Mouse (Mus musculus): ENCODE results near the gene Itpkb.

Gene Itpkb

GRCm38 (mm10) chr1:180409771-180410170 is 79.5 kb downstream of the Itpkb start:
- in situ Hi-C loops (cut with MboI; ENCODE audit: low sequenced_read_pairs), result loop anchor here (5.0 kb wide), 1 partner anchor 147 kb away; the partner anchor contains the start of gene Psen2

- in situ Hi-C loops (cut with MboI; ENCODE audit: low sequenced_read_pairs), result no loop called here
Observed at GRCm38 (mm10) chr1:180410306-180410705, 80.0 kb downstream of the Itpkb start.

GRCm38 (mm10) chr1:180415064-180415463 is 84.8 kb downstream of the Itpkb start:
- in situ Hi-C loops (cut with MboI; ENCODE audit: low sequenced_read_pairs), result no loop called here

- in situ Hi-C loops (cut with MboI; ENCODE audit: low sequenced_read_pairs), result no loop called here
Observed at GRCm38 (mm10) chr1:180415836-180416235, 85.6 kb downstream of the Itpkb start.

DNA sequence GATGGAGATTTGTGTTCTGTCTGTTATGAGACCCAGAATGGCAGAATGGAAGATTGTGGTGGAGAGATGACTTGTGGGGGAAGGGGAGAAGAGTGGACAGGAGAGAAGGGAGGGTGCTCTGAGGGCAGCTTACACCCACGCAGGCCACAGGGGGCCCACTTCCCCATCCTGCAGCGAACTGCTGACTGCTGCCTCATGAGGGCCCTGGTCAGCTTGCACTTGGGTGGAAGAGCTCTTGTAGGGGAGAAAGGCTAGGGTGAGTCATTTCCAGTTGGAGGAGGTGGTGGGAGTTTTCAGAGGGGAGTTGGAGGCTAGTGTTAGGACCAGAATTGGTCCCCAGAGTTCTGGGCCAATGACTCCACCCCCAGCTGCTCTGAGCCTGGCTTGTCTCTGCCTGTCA is 86.8 kb downstream of the Itpkb start:
- in situ Hi-C loops (cut with MboI; ENCODE audit: low sequenced_read_pairs), result no loop called here

- in situ Hi-C loops (cut with MboI; ENCODE audit: low sequenced_read_pairs), result no loop called here
Observed at GRCm38 (mm10) chr1:180419059-180419458, 88.8 kb downstream of the Itpkb start.

DNA sequence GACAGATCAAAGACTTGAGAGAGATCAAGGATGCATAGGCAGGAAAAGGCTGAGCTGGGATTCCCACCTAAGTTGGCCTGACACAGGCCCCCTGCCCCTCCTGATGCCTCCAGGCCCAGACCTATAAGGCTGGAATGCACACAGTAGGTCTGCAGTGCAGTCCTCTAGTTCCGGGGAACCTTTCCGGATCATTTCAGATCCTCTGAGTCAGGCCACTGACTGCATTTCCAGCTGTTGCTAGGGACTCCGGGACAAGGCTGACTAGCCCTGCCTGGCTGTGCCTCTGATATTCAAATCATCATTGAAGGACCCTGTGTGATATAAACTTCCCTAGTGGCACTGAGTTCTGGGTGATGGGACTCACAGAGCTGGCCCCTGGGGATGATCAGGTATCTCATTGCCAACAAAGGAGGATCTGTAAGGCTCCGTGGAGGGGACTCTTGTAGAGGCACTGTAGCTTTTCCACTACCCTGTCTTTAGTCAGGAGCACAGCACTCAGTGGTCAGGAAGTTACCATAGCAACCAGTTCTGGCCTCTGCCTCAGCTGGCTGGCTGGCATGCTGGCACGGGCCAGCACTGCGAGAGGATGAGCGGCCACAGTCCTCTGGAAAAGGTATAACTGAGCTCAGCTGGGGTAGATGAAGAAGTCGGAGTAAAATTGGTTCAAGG is 90.3 kb downstream of the Itpkb start:
- in situ Hi-C loops (cut with MboI; ENCODE audit: low sequenced_read_pairs), result no loop called here

DNA sequence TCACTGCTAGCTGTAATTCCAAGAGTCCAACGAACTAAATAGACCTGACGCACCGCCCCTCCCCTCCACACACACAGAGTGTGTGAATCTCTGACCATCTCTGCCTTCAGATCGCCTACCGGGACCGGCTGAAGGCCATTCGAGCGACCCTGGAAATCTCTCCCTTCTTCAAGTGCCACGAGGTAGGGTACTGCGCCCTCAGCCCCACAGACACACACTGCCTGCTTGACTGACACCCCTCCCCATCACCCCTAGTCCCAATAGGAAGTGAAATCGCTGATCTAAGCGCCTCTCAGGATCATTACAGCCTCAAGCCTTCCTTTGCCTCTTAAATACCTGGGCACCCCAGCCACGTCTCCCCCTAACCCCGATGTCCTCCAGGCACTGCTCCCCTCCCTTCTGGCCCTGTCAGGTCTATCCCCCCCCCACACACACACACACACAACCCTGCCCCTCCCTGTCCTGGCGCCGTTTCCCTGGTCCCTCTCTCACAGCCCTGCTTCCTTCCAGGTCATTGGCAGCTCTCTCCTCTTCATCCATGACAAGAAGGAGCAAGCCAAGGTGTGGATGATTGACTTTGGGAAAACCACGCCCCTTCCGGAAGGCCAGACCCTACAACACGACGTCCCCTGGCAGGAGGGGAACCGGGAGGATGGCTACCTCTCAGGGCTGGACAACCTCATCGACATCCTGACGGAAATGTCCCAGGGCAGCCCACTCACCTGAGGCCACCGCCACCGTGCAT is 91.1 kb downstream of the Itpkb start:
- in situ Hi-C loops (cut with MboI; ENCODE audit: low sequenced_read_pairs), result no loop called here

DNA sequence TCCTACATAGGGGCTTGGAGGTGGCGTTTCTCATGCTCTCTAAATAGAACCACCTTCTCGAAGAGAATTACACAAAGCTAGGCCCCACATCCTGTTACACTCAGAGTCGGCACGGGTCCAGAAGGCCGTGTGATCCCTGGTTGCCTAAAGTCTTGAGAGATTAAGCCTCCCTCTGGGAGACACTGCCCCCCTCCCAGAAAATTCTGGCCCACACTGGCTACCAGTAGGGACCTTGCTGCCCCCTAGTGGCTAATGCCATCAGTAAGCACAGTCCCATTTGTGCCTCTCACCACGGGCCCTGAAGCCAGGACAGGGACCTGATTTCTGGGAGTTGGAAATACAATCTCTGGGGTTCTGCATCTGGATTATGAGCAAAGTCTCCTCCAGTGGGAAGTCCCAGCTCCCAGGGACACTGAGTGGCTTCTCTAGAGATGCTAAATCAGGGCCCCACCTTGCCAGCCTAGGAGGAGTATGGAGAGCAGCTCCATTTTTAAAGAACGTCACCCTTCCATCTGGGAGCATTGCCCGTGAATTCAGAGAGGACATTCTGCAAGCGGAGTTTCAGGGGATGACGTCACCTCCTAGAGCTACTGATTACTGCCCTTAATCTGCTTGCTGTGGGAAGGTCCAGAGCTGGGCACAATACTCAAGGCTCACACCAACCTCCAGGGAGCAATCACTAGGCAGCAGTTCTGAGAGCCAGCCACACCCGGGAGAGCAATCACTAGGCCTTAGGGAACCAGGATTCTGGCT is 92.0 kb downstream of the Itpkb start:
- in situ Hi-C loops (cut with MboI; ENCODE audit: low sequenced_read_pairs), result no loop called here

DNA sequence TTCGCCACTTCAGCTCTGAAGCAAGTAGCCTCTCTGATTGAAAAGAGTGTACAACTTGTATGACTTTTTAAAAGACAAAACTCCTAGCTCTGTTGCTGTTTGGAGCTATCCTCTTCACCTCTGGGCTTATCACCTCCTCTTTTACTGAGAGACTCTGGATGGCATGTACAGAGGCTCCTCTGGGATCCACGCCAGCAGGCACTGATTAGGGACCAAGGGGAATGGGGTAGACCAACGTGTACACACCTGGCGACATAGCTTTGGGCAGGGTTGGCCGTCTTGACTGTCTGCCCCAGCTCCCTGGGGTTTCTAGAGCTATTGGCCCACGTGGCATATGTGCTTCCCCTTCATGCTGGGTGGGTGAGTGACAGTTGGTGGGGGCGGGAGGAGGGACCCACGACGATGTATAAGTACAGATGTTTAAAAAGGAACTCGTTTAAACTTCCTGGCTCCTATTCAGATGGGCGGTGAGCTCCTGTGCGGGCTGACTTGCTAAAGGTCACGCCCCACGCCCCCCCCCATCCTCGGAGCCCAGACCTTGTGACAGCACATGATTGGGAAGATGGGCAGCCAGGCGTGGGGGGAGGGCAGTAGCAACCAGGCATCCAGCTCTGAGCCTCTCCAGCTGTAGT is 92.8 kb downstream of the Itpkb start:
- in situ Hi-C loops (cut with MboI; ENCODE audit: low sequenced_read_pairs), result no loop called here

DNA sequence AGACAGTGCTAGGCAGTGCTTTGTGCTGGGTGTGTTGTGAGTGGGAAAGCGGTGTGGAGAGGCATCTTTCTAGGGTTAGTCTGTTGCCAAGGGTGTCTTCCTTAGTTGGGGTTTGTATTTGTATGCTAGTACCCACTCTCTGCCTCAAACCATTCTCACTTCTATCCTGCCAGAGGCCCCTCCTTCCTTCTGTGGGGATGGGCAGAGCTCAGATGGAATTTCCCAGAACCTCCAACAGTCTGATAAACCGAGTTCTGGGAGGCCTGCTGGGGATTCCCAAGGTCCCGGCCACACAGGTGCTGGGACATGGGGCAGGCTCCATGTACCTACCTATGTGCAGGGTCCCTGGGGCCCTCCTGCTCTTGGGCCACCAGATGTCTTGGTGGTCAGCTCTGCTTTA is 93.6 kb downstream of the Itpkb start:
- in situ Hi-C loops (cut with MboI; ENCODE audit: low sequenced_read_pairs), result no loop called here

DNA sequence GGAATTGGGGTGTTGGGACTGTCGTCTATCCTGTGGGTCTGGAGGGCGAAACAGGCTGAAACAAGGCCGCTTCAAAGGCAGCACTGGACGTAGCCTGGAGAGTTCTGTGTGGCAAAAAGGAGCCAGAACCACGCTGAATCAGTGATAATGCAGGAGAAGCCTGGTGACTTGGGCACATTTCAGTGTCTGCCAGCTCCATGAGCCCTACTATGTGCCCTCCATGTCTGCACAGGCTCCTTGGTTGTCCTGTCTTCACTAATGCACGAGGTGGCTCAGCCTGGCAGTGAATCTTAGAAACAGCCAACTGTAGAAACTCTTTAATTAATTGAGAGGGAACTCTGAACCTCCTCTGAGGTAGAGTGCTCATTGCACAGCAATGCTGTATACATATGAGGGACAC is 96.1 kb downstream of the Itpkb start:
- in situ Hi-C loops (cut with MboI; ENCODE audit: low sequenced_read_pairs), result no loop called here

DNA sequence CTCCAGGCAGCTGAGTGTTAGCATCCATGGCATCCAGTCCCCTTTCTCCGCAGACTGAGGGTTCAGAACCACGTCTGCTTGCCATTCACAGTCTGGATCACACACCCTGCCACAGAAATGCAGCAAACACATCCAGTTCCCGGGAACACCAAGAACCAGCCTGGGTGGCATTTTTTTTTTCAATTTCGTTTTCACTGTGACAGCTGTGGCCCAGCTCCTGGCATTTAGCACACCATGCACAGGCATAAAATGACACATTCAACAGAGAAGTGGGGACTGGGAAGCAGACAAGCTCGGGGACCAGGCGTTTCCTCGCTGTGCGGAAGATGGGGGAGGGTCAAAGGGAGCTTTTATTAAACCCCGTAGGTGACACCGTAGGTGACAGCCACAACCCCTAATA is 97.4 kb downstream of the Itpkb start:
- in situ Hi-C loops (cut with MboI; ENCODE audit: low sequenced_read_pairs), result no loop called here

- in situ Hi-C loops (cut with MboI; ENCODE audit: low sequenced_read_pairs), result no loop called here
Observed at GRCm38 (mm10) chr1:180428101-180428712, 97.9 kb downstream of the Itpkb start.

DNA sequence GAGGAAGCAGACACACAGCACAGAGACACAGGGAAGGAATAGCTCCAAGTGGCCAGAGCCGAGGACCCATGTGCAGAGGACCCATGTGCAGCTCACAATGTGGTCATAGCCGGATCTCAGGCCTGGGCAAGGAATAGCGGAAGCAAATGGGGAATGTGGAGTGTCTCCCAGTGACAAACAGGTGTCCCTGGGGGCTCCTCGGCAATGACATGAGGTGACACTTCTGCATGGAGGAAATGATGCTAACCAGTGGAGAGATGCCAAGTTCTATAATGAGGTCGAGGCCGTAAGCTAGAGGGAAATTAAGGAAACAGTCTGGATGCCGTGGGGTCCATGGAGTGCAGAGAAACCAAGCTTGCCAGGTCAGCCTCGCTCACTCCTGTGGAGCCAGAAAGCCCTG is 98.6 kb downstream of the Itpkb start:
- in situ Hi-C loops (cut with MboI; ENCODE audit: low sequenced_read_pairs), result no loop called here

DNA sequence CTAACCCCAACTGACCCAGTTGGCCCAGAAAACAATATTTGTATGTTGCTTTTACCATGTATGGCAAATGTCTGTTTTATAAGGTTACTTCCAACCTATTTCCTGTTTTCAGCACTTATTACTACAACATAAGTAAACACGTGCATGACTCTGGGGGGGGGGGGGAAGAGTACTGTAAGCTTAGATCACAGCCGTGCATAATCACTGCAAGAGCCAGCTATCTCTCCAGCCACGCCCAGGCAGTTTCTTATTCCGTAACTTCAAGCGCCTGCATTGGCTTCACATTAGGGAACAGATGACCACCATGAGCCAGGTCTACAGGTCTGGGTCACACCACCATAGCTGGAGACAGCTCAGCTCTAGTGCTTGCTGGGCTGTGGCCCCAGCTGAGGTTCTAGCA is 99.5 kb downstream of the Itpkb start:
- in situ Hi-C loops (cut with MboI; ENCODE audit: low sequenced_read_pairs), result loop anchor here (10.0 kb wide), 2 partner anchors 115 to 335 kb away; no protein-coding TSS in a partner anchor

GRCm38 (mm10) chr1:180431833-180432232 is 101.5 kb downstream of the Itpkb start:
- in situ Hi-C loops (cut with MboI; ENCODE audit: low sequenced_read_pairs), result loop anchor here (10.0 kb wide), 2 partner anchors 113 to 333 kb away; no protein-coding TSS in a partner anchor

DNA sequence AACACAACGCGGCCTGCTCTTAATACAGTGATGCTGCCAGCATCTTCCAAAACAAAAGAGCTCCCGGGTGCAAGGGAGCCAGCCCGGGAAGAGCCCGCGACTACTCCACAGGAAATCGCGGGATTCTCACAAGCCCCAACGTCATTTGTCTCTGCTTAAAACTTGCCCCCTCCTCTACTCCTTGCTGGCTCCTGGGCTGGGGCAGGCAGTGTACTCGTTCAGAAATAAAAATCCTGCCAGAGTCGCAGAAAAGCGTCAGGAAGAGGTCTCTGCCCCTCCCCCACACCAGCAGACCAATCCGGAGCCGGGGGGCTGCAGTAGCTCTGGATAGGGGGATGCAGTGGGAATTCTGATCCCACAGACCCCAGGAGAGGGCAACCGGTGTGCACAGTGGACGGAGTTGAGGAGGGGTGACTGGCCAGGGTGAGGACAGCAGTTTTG is 102.8 kb downstream of the Itpkb start:
- in situ Hi-C loops (cut with MboI; ENCODE audit: low sequenced_read_pairs), result loop anchor here (10.0 kb wide), 2 partner anchors 112 to 332 kb away; no protein-coding TSS in a partner anchor

GRCm38 (mm10) chr1:180433796-180434566 is 103.7 kb downstream of the Itpkb start:
- in situ Hi-C loops (cut with MboI; ENCODE audit: low sequenced_read_pairs), result loop anchor here (10.0 kb wide), 2 partner anchors 111 to 331 kb away; no protein-coding TSS in a partner anchor

- in situ Hi-C loops (cut with MboI; ENCODE audit: low sequenced_read_pairs), result loop anchor here (10.0 kb wide), 2 partner anchors 110 to 330 kb away; no protein-coding TSS in a partner anchor
Observed at GRCm38 (mm10) chr1:180434925-180435324, 104.6 kb downstream of the Itpkb start.
